Mouse (Mus musculus): ENCODE results near the gene Snrpa. TPM values are rescaled to one million over a fixed set of nuclear protein-coding genes. Genes with fewer than 3 reads are reported as not detected.

Snrpa gene
- polyA plus RNA-seq, 1 experiment, result 320 TPM

DNA sequence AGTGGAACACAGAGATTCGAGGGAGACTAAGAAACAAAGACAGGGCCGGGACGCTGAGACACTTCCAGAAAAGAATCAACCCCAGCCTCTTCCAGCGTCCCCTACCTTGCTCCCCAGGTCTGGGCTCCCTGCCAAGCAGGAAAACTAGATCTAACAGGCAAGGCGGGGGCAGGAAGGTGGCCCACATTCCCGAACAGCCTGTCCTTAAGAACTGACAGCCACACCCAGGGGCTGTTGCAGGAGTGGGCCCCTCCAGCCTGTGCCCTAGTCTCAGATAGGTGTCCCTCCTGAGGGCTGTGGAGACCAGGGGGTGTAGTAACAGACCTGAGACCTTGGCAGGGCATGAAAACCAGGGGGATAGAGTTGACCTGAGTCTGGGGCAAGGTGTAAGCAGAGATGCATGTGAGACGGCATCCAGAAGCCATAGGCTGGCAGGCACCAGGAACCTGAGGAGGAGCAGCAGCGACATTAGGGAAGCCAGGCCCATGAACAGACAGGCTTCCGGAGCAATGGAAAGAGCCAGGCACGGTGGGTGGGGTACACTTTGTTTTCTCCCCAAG lies 42.8 kb downstream of the Snrpa start, which contains the start of gene Cyp2t4:
Cyp2t4 (plus strand) TSS at position 510 of the 560 bp plus-strand sequence.
- no peak for DNase-seq (ENCODE audit: low read depth)
- no peak for TF ChIP-seq CTCF (IDR thresholded peaks at IDR 0.05; ENCODE audit: borderline replicate concordance, extremely low read depth, insufficient read depth, insufficient read length)
- TF ChIP-seq POLR2A (IDR thresholded peaks at IDR 0.05; ENCODE audit: borderline replicate concordance, extremely low read depth, insufficient read depth, insufficient read length, poor library complexity, severe bottlenecking), result no peak

Other genes starting within 250 kb of the Snrpa start
- gene Cyp2a12, start 167.2 kb downstream of the Snrpa start, polyA plus RNA-seq (2012; rRNA removed), result not detected in 2 replicates
- 0.05 TPM in 1 of 2 replicates, not detected in the other for gene Cyp2f2, start 76.4 kb downstream of the Snrpa start, polyA plus RNA-seq (2012; rRNA removed)
- gene Cyp2t4, start 42.6 kb downstream of the Snrpa start, polyA plus RNA-seq (2012; rRNA removed), result not detected in 2 replicates
- gene Egln2, start 29.5 kb downstream of the Snrpa start, polyA plus RNA-seq (2012; rRNA removed), result 129 and 131 TPM in 2 replicates
- 81.4 and 86.7 TPM in 2 replicates for gene Rab4b, start 17.4 kb downstream of the Snrpa start, polyA plus RNA-seq (2012; rRNA removed)
- 0.16 TPM in 1 of 2 replicates, not detected in the other for gene Gm21983, start 15.2 kb downstream of the Snrpa start, polyA plus RNA-seq (2012; rRNA removed)
- 12.3 and 14.6 TPM in 2 replicates for gene Mia, start 15.1 kb downstream of the Snrpa start, polyA plus RNA-seq (2012; rRNA removed)
- gene BC024978, start 490 bp downstream of the Snrpa start, polyA plus RNA-seq (2012; rRNA removed), result 11.9 and 13.2 TPM in 2 replicates
- gene Itpkc, start 32.4 kb upstream of the Snrpa start, polyA plus RNA-seq (2012; rRNA removed), result 15.3 and 15.9 TPM in 2 replicates
- gene Coq8b, start 36.8 kb upstream of the Snrpa start, polyA plus RNA-seq (2012; rRNA removed), result 42.6 and 50.1 TPM in 2 replicates
- 109 and 112 TPM in 2 replicates for gene Numbl, start 62.2 kb upstream of the Snrpa start, polyA plus RNA-seq (2012; rRNA removed)
- 24.3 and 24.4 TPM in 2 replicates for gene Ltbp4, start 141.4 kb upstream of the Snrpa start, polyA plus RNA-seq (2012; rRNA removed)
- 142 and 232 TPM in 2 replicates for gene Shkbp1, start 159.7 kb upstream of the Snrpa start, polyA plus RNA-seq (2012; rRNA removed)
- gene Gm20479, start 161.1 kb upstream of the Snrpa start, polyA plus RNA-seq (2012; rRNA removed), result 0.20 TPM in 1 of 2 replicates, not detected in the other